Mouse (Mus musculus): Measurements from ENCODE around the gene Trim8.

- TF ChIP-seq POLR2A (IDR thresholded peaks at IDR 0.05; ENCODE audit: insufficient read depth, low read depth, low read length) = no peak
- TF ChIP-seq CTCF (IDR thresholded peaks at IDR 0.05; ENCODE audit: insufficient read depth, low read depth, low read length) = no peak
Observed at GRCm38 (mm10) chr19:46481352-46481751, 20.1 kb upstream of the Trim8 start.
